Mouse (Mus musculus) heart, adult 2 months (tissue): ENCODE results near the gene Egfl8.
A peak's percentile ranks its signal among the peaks of the same experiment; 100 is the strongest.

ENCODE experiments used
- CTCF ChIP-seq: fragments of 200-600 bp; IDR thresholded peaks from 2 replicates; pipeline ENCODE4 v1.8.1; 2022; ENCODE audit warnings: antibody characterized with exemption, mild to moderate bottlenecking, moderate library complexity
- EP300 ChIP-seq: fragments of 200-500 bp; IDR thresholded peaks from 2 replicates; pipeline ENCODE4 v1.6.1; 2011; ENCODE audit warnings: low read depth, low read length, control low read depth; ENCODE audit not compliant: insufficient read depth

DNA sequence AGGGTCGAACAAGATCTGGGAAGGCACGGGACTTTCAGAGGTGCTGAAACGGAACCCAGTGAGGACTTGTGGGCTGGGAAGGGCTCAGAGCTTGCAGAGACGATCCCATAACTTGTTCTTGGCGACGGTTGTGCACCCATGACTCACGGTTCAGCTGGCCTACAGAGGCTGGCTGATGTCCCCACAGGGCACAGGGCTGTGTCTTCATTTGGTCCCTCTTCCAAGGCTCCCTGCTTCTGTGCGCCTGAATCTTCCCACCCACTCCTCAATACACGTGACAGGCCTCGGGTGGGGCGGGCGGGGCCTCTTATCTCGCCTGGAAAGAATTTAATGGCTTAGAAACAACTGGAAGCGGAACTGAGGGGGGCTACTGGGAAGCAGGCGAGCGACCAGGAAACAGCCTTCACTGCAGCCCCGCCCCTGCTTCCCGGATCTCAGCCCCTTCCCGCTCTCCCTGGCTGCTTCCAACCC lies 45.4 kb upstream of the Egfl8 start:
- no peak for TF ChIP-seq CTCF
- peak; percentile 57; the same call in 1 of the 2 replicates for TF ChIP-seq EP300
